Mouse (Mus musculus) embryonic stem cell, embryonic (primary cell): Measurements from ENCODE around the gene Cd3d.

Experiments
- CTCF ChIA-PET, 4 experiments: fragments of 300-600 bp in 2 of 4; fragments of 350-600 bp in 2 of 4; sonication (Branson Sonifier 250); formaldehyde crosslinking; loops; one replicate each; lab custom pipeline; 2022; ENCODE audit warnings: inconsistent platforms in 2 of 4; lab: Charles Lee
- POLR2A ChIA-PET, 4 experiments: fragments of 300-600 bp in 2 of 4; fragments of 350-600 bp in 2 of 4; sonication (Branson Sonifier 250); formaldehyde crosslinking; loops; one replicate each; lab custom pipeline; 2022; ENCODE audit warnings: antibody characterized with exemption in 4 of 4, inconsistent platforms in 1 of 4; lab: Charles Lee

Cd3d gene

GRCm38 (mm10) chr9:44981676-44982075, at the start of gene Cd3d:
Gene Cd3d (plus strand): TSS chr9:44981786.
- ChIA-PET POLR2A (interaction anchor here in 2 of 4 experiments (0.9 to 1.0 kb wide), 2 partner anchors 10 to 18 kb away, joined by 3 read pairs; no protein-coding TSS in a partner anchor), CTCF (no interaction called here)

GRCm38 (mm10) chr9:44941756-44942155, 39.8 kb upstream of the Cd3d start:
- ChIA-PET CTCF (no interaction called here), POLR2A (interaction anchor here in 1 of 4 experiments (0.6 kb wide), 1 partner anchor 87 kb away, joined by 5 read pairs; no protein-coding TSS in a partner anchor)

- ChIA-PET POLR2A (interaction anchor here in 1 of 4 experiments (0.6 kb wide), 1 partner anchor 86 kb away, joined by 5 read pairs; no protein-coding TSS in a partner anchor), CTCF (no interaction called here)
Measured at GRCm38 (mm10) chr9:44942421-44942820, 39.2 kb upstream of the Cd3d start.

- ChIA-PET POLR2A (no interaction called here), CTCF (no interaction called here)
Measured at GRCm38 (mm10) chr9:44946185-44946695, 35.3 kb upstream of the Cd3d start.

- CTCF ChIA-PET: interaction anchor here in 3 of 4 experiments (0.5 to 0.6 kb wide), 3 partner anchors 12 to 420 kb away, joined by 3 to 10 read pairs (median 4); no protein-coding TSS in a partner anchor
- POLR2A ChIA-PET: interaction anchor here in 1 of 4 experiments (0.6 kb wide), 1 partner anchor 29 kb away, joined by 3 read pairs; no protein-coding TSS in a partner anchor
Measured at GRCm38 (mm10) chr9:44947836-44948235, 33.8 kb upstream of the Cd3d start.

- ChIA-PET POLR2A (interaction anchor here in 3 of 4 experiments (0.7 to 2.3 kb wide), 9 partner anchors 9 to 140 kb away, joined by 3 to 11 read pairs (median 4); partner anchors contain the start of genes Ube4a (in 2 of the 3) and Atp5l (in 1 of the 3)), CTCF (interaction anchor here in 1 of 4 experiments (1.5 kb wide), 1 partner anchor 12 kb away, joined by 5 read pairs; no protein-coding TSS in a partner anchor)
Measured at GRCm38 (mm10) chr9:44954432-44954831, 27.2 kb upstream of the Cd3d start.

- ChIA-PET CTCF (interaction anchor here (0.5 to 2.8 kb wide), 14 partner anchors 54 to 1652 kb away, joined by 3 to 21 read pairs (median 4); partner anchors contain the start of genes Bace1 (in 1 of the 4) and Upk2 (in 1 of the 4)), POLR2A (interaction anchor here (0.5 to 3.0 kb wide), 48 partner anchors 9 to 1364 kb away, joined by 3 to 22 read pairs (median 3); partner anchors contain the start of genes Arcn1 (in 4 of the 4), Atp5l (in 4 of the 4) and Ift46 (in 4 of the 4))
Measured at GRCm38 (mm10) chr9:44965126-44965832, 16.3 kb upstream of the Cd3d start, which contains the start of gene Ube4a. Gene Ube4a (minus strand): TSS chr9:44965600.

GRCm38 (mm10) chr9:44965833-44966466, 15.6 kb upstream of the Cd3d start:
- ChIA-PET CTCF (interaction anchor here (0.5 to 2.8 kb wide), 18 partner anchors 48 to 512 kb away, joined by 3 to 21 read pairs (median 4); partner anchors contain the start of gene Upk2 (in 1 of the 4)), POLR2A (interaction anchor here (0.6 to 3.0 kb wide), 42 partner anchors 9 to 1364 kb away, joined by 3 to 22 read pairs (median 4); partner anchors contain the start of genes Arcn1 (in 4 of the 4), Atp5l (in 4 of the 4) and Ift46 (in 4 of the 4))

GRCm38 (mm10) chr9:44966815-44967242, 14.8 kb upstream of the Cd3d start:
- ChIA-PET CTCF (interaction anchor here (0.6 to 2.5 kb wide), 36 partner anchors 10 to 1046 kb away, joined by 3 to 21 read pairs (median 3); partner anchors contain the start of genes Atp5l (in 2 of the 4), Arcn1 (in 1 of the 4) and Tmem25 (in 1 of the 4)), POLR2A (interaction anchor here in 3 of 4 experiments (0.8 to 3.0 kb wide), 12 partner anchors 12 to 199 kb away, joined by 3 to 22 read pairs (median 6); partner anchors contain the start of genes Arcn1 (in 2 of the 3), Ift46 (in 2 of the 3) and Atp5l (in 1 of the 3))

GRCm38 (mm10) chr9:44967763-44968162, 13.8 kb upstream of the Cd3d start:
- ChIA-PET POLR2A (interaction anchor here in 2 of 4 experiments (0.7 to 1.0 kb wide), 2 partner anchors 47 to 487 kb away, joined by 3 read pairs; no protein-coding TSS in a partner anchor), CTCF (interaction anchor here in 2 of 4 experiments (0.5 to 1.5 kb wide), 6 partner anchors 30 to 201 kb away, joined by 3 to 11 read pairs (median 4); partner anchors contain the start of gene Arcn1 (in 1 of the 2))

GRCm38 (mm10) chr9:44969450-44969849, 12.1 kb upstream of the Cd3d start:
- ChIA-PET CTCF (interaction anchor here in 3 of 4 experiments (0.6 to 1.2 kb wide), 9 partner anchors 14 to 1142 kb away, joined by 3 to 10 read pairs (median 4); no protein-coding TSS in a partner anchor), POLR2A (interaction anchor here in 1 of 4 experiments (0.6 to 1.1 kb wide), 4 partner anchors 19 to 406 kb away, joined by 3 to 4 read pairs (median 3); no protein-coding TSS in a partner anchor)

- CTCF ChIA-PET: interaction anchor here in 1 of 4 experiments (0.7 kb wide), 1 partner anchor 11 kb away, joined by 3 read pairs; no protein-coding TSS in a partner anchor
- POLR2A ChIA-PET: no interaction called here
Measured at GRCm38 (mm10) chr9:44977813-44978212, 3.8 kb upstream of the Cd3d start.

- POLR2A ChIA-PET: interaction anchor here in 2 of 4 experiments (0.6 to 1.3 kb wide), 6 partner anchors 9 to 80 kb away, joined by 3 to 4 read pairs (median 3); partner anchors contain the start of gene Mpzl2 (in 1 of the 2)
- CTCF ChIA-PET: interaction anchor here in 1 of 4 experiments (1.1 kb wide), 1 partner anchor 43 kb away, joined by 3 read pairs; no protein-coding TSS in a partner anchor
Measured at GRCm38 (mm10) chr9:44979806-44980205, 1.8 kb upstream of the Cd3d start.

- CTCF ChIA-PET: interaction anchor here in 2 of 4 experiments (0.6 to 1.1 kb wide), 2 partner anchors 9 to 42 kb away, joined by 3 read pairs; no protein-coding TSS in a partner anchor
- POLR2A ChIA-PET: interaction anchor here in 2 of 4 experiments (0.6 to 1.3 kb wide), 8 partner anchors 8 to 201 kb away, joined by 3 to 5 read pairs (median 3); partner anchors contain the start of gene Mpzl2 (in 1 of the 2)
Measured at GRCm38 (mm10) chr9:44980242-44980641, 1.3 kb upstream of the Cd3d start, which contains the start of gene Cd3g. Gene Cd3g (minus strand): TSS chr9:44980431.

GRCm38 (mm10) chr9:44981104-44981503, 482 bp upstream of the Cd3d start:
- ChIA-PET POLR2A (interaction anchor here in 1 of 4 experiments (1.0 to 1.3 kb wide), 2 partner anchors 10 to 79 kb away, joined by 3 read pairs; no protein-coding TSS in a partner anchor), CTCF (no interaction called here)

- ChIA-PET POLR2A (interaction anchor here in 2 of 4 experiments (0.8 to 1.3 kb wide), 4 partner anchors 17 to 213 kb away, joined by 3 to 4 read pairs (median 3); partner anchors contain the start of gene Mpzl3 (in 1 of the 2)), CTCF (no interaction called here)
Measured at GRCm38 (mm10) chr9:44982081-44982480, 495 bp downstream of the Cd3d start.

- ChIA-PET CTCF (interaction anchor here in 2 of 4 experiments (0.5 to 1.0 kb wide), 2 partner anchors 59 to 1984 kb away, joined by 3 read pairs; no protein-coding TSS in a partner anchor), POLR2A (interaction anchor here in 3 of 4 experiments (0.5 to 1.6 kb wide), 7 partner anchors 12 to 213 kb away, joined by 3 to 5 read pairs (median 3); partner anchors contain the start of gene Mpzl3 (in 1 of the 3))
Measured at GRCm38 (mm10) chr9:44982531-44982930, 945 bp downstream of the Cd3d start.
